Mouse (Mus musculus): Measurements from ENCODE around the gene Dhx36.

The Dhx36 gene

DNA sequence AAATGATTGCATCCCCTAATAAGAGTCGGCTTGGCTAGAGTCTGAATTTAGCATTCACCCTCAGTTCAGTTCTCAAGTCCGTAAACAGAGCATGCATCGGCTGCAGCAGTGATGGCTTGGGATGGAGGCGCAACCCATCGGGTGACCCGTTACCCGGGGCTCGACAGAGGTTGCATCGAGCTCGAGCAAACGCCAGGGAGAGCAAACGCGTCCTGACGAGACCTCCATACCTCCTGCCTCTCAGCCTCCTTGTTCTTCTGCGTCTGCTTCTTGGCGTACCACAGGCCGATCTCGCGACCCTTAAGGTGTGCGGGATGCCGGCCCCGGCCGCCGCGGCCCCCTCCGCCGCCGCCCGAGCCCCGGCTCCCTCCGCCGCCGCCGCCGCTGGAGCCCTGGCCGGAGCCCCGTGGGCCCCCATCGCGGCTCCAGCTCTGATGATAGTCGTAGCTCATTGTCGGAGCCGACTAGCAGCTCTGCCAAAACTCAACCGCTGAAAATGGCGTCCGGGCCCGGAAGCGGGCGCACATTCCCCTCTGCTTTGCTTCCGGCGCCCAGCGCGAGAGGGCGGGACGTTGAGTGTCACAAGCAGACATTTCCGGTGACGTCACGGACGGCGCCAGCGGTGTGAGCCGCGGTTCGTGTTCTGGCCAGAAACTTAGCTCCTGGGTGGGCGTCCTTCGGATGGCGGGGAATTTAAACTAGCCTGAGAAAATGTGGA, at the start of gene Dhx36:
Gene Dhx36 (minus strand): TSS at position 517 of the 718 bp plus-strand sequence.
- peak; percentile 91 to 95 for DNase-seq (ENCODE audit: low spot score in 2 of 2)

DNA sequence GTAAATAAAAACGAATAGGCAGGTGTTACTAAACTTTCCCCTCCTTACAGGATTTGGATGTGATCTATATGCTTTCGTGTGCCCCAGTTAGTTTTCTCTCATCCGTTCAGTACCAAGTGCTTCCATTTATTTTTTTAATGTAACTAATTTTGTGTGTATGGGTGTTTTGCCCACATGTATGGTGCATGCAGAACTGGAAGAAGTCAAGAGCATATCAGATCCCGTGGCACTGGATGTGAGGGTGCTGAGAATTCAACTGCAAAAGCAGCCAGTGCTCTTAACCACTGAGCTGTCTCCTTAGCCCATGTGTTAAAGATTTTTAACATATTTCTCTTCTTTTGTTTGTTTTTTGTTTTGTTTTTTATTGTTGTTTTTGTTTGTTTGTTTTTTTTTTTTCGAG, 20.8 kb upstream of the Dhx36 start:
- no peak for DNase-seq (ENCODE audit: low spot score in 2 of 2)

DNA sequence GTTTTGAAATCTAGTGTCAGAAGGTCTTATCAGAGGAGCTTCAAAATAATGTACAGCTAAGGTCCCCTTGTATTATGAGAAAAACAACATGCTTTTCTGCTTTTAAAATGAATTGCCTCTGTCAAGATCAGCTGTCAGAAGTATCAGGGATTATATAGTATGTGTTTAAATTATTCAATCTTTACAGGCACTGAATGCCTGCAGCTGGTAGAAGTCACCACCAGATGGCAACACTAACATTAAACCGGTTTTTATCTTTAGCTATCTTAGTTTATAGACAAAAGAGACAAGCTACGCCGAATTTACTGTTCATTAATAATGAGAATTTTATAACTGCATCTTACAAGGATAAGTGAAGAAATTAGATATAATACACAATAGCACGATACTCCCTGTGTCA, 20.4 kb upstream of the Dhx36 start:
- DNase-seq (ENCODE audit: low spot score in 2 of 2): no peak

DNA sequence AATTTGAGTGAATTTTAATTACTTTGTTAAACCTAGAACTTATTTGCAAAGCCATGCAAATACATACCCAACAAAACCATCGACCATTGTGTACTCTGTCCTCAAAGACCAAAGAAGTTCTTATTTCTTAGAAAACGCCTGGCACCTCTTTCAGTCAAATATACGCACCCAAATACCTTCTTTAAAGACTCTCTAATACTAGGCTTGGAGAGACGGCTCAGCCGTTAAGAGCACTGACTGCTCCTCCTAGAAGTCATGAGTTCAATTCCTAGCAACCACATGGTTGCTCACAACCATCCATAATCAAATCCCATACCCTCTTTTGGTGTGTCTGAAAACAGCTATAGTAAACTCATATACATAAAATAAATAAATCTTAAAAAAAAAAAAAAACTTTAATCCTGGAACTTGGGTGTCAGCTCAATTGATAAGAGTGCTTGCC, 423 bp upstream of the Dhx36 start:
- no peak for DNase-seq (ENCODE audit: low spot score in 2 of 2)

DNA sequence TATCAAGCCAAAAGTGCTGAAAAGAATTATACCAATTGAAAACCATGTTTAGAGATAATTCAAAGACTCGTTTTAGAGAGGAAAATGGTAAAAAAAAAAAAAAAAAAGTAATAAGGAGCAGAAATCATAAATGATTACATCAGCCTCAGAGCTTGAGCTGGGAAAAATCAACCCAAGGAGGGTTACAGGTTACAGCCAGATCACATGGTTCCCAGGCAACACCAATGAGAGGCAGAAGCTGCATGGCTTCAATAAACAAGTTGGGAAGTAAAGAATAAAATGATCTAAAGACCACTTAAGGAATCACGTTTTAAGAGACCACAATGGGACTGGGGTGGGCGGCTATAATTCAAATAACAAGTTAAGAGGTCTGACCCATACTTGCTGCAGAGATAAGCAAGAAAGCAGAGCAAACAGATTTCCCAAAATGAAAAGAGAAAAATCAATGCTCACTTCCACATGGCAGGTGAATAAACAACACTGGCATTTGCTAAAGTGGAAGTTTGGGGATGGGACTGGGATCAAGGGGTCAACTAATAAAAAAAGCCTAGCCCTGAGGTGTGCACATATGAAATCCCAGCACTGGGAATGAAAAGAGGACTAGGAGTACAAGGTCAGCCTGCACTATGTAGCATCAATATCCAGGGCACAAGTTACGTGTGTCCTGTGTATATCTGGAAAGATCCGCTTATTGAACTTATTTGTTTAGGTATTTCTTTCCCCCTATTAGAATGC, 1.5 kb downstream of the Dhx36 start:
- no peak for DNase-seq (ENCODE audit: low spot score in 2 of 2)

DNA sequence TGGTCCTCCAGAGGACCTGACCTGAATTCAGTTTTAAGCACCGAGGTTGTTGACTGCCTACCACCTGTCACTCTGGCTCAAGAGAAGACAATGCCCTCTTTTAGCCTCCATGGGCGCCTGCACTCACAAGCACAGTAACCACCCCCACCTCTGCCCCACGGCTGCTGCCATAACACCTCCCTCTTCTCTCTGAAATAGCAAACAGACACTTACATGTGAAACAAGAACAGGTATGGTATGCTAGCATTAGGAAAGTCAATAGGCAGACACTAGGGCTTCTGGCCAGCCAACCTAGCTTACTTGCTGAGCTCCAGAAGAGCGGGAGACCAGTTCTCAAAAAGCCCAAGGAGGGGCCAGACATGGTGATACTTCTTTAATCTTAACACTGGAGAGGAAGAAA, 7.5 kb downstream of the Dhx36 start:
- DNase-seq (ENCODE audit: low spot score in 2 of 2): no peak

DNA sequence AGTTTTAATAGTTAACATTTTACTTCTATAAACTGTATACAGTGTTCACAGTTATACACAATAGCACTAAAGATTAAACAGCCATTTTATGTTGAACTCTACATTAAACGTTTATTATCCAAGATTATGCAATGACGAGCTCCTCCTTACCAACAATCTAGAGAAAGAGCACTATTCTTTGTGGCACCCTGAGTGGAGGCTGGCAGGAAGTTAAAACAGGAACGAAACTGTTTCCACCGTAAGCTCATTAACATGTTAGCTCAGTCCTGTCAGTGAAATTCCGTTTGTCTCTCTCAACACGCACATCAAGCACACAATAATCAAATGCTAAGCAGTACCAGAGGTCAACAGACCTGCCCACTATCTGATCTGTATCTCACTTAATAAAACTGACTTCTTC, 14.2 kb downstream of the Dhx36 start:
- no peak for DNase-seq (ENCODE audit: low spot score in 2 of 2)

DNA sequence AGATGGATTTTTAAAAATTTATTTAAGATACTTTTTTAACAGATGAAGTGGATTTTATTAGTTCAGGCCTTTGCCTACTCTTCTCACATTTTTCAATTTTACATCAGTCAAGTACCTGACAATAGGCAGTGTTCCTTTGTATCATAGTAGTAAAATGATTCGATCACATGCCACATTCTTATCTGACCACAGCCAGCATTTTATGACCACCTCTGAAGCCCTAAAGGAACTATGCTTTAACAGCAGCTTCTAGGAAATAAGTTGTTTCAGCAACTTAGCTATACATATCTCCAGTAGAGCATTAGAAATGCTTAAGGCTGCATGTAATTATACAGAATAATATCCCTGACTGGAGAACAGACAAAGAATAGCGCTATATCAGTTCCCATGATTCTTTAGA, 22.5 kb downstream of the Dhx36 start:
- DNase-seq (ENCODE audit: low spot score in 2 of 2): no peak

DNA sequence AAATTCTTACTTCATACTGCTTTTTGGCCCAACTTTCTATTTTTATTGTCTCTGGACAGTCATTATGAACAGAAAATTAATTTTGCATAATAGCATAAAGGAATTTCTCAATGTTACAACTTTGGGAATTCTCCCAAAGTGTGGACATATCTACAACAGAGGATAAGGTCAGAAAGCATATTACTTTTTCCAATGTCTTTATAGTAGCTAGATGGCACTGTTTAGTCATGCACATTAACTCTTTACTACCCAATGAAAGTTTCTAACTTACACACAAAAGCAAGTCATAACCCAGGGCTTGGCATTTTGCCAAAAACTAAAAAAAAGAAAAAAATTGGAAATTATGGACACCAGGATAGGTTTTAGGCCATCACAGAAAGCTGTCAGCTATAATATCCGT, 36.6 kb downstream of the Dhx36 start:
- no peak for DNase-seq (ENCODE audit: low spot score in 2 of 2)

DNA sequence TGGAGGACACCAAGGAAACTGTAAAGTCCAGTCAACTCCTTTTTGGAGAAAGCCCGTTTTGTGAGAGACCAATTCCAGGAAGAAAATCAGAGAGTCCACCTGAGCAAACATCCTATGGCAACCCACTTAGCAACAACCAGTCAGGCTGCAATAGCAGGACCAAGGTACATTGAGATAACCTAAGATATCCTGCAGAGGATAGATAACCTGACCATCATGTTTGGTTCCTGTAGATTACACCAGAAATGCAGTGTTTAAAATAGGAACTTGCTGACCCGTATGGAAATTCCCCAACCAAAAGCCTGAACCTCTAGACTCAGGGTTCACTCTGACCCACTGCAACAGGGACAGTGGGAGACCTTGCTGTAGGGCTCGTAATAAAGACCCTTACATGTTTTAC, 42.5 kb downstream of the Dhx36 start:
- DNase-seq (ENCODE audit: low spot score in 2 of 2): no peak

DNA sequence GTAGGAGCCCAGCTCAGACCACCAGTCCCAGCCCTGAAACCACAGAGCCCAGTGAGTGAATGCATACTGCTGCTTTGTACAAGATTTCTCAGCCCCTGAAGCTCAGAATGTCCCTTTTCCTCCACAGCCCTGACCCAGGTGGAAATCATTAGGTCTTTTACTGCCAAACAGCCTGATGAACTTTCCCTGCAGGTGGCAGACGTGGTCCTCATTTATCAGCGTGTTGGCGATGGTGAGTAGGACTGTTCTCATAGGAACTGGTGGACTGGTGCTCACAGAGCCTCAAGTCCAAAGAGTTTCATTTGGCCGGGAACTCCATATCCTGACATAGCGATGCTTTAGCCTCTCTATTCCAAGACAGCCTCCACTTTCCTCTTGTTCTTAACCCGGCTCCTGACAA, 47.3 kb downstream of the Dhx36 start:
- no peak for DNase-seq (ENCODE audit: low spot score in 2 of 2)

DNA sequence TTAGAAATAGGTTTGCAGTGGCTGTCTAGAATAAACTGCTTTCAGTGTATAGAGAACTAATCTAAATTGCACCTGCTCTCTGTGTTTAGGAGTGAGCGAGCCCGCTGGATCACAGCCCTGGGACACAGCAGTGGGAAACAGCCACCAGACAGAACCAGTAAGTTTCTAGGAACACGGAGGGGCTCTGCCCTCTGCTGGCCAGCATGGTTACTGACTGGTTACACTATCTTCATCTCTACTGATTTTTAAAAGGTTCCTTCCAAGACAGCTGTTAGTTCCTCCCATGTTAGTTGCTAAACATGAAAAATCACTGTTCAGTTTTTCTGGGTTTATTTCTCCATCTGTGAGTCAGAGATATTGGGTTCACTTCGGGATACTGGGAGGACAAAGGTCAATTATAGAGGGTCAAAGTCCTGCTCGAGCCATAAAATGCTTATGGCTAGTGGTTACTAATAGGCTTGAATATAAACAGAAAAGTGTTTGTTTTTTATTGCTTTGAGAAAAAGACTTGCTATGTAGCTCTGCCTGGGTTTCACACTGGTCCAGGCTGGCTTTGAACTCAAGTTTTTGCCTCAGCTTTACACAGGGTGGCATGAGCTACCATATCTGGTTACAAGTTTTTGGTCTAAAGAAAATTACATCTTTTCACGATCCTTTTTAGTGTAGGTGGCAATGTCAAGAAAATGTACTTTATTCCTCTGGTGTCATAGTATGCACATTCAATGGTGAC, 48.4 kb downstream of the Dhx36 start:
- no peak for DNase-seq (ENCODE audit: low spot score in 2 of 2)

DNA sequence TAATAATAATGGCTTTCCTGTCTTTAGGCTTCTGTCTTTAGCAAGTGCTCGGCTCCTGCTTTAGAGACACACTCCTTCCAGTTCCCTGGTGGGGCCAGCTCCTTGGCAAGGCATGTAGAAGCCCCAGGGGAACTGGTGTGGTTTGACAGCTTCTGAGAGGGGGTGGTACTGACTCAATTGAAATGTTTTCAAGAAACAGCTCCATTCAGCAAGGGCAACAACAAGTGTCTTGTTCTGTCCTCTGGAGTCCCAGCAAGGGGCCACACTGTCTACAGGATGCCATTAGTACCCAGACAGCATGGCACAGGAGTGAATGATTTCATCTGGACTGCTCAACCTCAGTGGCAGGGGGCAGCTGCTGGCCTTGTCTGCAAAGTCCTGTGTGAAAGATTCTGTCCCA, 51.0 kb downstream of the Dhx36 start:
- DNase-seq (ENCODE audit: low spot score in 2 of 2): no peak

DNA sequence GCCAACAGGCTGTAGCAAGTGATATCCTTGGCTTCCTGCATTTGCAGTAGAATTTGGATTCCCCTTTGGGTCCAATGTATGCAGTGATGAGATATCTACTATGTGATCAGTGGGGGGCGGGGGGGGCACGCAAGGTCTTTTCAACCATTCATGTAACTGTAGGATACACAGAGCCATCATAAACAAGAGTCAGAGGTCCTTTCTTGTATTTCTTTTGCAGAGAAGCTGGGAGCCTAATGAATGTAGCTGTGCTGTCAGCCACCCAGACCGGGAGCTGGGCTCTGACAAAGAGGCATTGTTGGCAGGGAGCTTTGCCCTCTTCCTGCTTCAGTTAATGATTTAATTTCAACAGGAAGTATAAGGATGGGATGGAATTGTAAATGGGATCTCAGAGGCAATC, 52.7 kb downstream of the Dhx36 start:
- DNase-seq (ENCODE audit: low spot score in 2 of 2): no peak

DNA sequence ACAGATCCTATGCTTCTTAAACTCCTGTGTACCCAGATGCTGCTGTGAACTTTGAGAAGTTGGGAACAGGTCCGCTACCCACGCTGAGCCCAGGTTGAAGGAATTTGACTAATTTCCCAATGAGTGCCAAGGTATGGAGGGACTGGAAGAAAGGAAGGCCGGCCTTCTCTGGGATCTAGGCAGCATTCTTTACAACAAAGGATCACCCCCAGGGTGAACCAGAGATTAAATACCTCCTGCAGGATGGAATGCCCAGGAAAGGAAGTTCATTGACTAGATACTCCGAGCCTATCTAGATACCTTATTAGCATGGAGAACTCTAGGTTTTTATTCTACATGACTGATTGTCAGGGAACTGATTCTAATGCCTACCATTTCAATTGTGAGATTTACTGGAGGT, 53.8 kb downstream of the Dhx36 start:
- DNase-seq (ENCODE audit: low spot score in 2 of 2): no peak

DNA sequence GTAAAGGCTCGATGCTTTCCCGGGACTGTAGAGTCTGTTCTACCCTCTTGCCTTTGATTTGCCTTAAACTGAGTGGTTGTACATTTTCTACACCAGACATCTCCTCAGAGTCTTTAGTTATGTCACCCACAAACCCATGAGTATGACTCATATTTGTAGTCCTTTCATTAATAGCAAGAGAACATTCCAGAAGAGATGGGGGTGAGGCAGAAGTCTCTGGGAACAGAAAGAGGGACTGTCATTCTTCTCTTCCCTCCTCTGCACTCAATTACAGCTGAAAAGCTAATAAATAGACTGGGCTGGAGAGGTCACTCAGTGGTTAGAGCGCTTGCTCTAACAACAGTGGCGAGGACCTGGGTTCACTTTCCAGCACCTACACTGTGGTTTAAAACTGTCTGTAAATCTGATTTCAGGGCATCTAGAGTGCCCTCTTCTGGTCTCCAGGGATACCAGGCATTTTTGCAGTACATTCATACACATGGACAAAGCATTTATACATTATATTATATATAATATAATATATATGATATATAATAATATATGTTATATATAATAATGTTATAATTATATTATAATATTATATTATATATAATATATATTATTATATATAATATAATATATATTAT, 56.8 kb downstream of the Dhx36 start:
- no peak for DNase-seq (ENCODE audit: low spot score in 2 of 2)

DNA sequence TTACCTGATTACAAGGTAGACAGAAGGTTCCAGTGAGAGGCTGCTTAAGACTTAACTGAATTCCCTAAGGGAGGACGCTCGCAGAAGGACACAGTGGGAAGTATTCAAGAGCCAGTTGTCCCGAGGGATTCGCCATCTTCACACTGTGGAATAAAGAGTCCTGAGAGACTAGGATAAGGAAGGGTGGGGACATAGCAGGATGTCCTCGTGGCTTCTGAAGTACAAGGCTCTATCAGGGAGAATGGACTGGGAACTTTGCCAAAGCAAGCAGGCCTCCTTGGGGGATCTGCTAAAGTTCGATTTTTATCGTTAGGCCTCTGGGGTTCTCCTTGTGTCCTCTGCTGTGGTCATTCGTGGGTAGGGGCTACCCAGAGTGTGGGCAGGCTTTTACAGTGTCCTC, 59.7 kb downstream of the Dhx36 start:
- DNase-seq (ENCODE audit: low spot score in 2 of 2): no peak

DNA sequence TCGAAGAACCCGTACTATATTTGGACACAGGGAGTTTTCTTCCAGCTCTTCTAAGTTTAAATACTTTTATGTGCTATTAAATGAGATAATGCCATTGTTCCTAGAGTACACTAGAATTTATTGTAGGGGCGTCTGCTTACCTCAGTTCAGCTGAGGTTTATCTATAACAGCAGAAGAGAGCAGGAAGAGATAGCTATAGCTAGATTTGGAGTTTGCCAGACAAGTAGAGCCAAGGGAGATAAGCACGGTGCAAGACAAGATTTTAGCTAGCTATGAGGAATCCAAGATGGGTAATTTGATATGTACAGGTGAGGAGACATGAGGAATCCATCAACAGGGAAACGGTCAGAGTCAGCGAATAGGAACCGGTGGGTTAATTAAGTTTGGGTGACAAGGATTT, 60.5 kb downstream of the Dhx36 start:
- no peak for DNase-seq (ENCODE audit: low spot score in 2 of 2)

DNA sequence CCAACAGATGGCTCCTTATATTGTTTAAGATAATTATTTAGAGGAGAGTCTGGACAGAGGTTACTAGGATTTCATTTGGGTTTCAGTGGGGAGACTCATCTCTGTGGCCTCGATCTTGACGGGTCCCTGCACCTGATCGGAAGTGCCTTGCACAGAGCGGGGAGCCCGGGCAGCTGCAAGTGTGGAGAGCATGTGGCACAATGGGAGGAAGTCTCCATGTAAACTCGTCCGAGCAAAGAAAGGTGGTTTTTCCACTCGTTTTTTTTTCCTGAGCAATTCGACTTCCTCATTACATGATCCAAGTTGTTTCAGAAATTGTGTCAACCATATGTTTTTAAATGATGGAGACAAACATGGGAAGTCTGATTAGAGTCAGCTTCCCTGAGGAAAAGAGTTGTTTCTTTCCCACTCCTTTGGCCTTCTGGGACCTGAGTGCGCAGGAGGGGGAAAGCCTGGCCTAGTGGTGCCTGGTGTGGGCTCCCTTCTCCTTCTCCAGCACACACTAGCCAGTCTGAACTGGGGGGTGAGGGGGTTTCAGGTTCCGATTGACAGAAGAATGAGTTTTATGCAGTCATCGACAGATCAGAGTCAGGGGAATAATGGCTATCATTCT, 63.1 kb downstream of the Dhx36 start:
- no peak for DNase-seq (ENCODE audit: low spot score in 2 of 2)

DNA sequence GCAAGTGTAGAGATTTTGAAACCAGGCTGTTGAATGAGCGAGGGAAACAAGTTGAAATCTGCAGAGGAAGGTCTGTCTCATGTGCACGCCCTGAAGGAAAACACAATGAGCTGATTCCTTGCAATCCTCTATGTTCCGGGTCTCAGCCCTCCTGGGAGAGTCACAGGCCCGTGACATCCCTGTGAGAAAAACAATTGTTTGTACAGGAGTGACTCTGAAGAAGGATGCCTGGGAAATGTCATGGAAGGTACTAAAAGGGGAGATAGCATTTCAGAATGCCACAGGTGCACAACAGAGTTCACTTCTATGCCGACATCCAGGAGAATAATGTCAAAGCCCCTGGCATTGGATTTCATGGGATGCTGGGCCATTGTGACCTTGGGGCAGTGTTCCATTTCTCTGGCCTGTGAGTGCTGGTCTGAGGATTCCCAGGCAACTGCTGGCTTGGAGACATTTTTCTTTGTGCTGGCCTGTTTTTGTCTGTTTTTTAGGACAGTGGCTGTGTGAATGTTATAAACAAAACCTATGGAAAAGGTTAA, 66.3 kb downstream of the Dhx36 start:
- DNase-seq (ENCODE audit: low spot score in 2 of 2): no peak

DNA sequence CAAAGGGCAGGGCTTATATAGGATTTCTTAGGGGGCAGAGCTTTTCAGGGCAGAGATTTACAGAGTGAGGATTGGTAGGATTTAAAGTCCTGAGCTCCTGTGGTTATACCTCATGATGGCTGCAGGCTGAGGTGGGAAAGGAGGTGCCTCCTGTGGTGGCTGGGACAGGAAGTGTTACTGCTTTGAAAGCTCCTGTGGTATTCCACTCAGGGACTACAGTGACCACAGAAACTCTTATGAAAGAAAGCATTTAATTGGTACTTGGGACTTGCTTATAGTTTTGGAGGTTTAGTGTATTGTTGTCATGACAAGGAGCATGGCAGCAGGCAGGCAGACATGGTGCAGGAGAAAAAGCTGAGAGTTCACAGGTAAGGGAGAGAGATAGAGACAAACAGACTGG, 70.9 kb downstream of the Dhx36 start:
- DNase-seq (ENCODE audit: low spot score in 2 of 2): no peak

DNA sequence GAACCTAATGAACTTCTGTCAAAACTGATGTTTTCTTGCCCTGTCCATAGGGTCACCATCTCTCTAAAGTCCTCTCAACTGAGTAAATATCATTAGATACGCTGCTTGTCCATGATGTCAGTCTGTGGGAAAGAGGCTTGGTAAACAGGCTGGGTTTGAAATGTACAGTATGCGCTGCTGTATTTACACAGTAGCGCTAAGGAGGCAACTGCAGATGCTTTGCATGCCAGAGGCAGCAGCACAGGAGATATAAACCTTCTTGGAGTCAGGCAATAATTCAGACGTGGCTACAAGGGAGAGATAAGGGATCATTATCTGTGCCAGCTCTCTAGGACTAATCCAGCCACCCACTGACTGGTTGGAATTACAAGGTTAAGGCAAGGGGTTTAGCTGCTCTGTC, 73.1 kb downstream of the Dhx36 start:
- DNase-seq (ENCODE audit: low spot score in 2 of 2): no peak

Data from spleen, postnatal 4 days (tissue).